Mouse (Mus musculus) hindbrain, embryonic 14.5 days (tissue): ENCODE measurements around the gene Klhl12. TPM values are rescaled to one million over a fixed set of nuclear protein-coding genes. Genes with fewer than 3 reads are reported as not detected.
"Not testable (repeated sequence)": the region's sequence is repeated elsewhere in the genome, so short reads cannot be mapped to it uniquely, and the experiment has no call there.

Source experiments
- ATAC-seq: fragments of 200-750 bp; cut with Nextera tagmentation; 2 replicates; pipeline ENCODE4 v1.8.0; 2017; ENCODE audit warnings: moderate number of reproducible peaks, mild to moderate bottlenecking, moderate TSS enrichment, moderate library complexity; ENCODE audit not compliant: low FRiP score
- DNase-seq: peaks from one replicate; pipeline ENCODE4 v3.0.0-alpha.2; 2015; ENCODE audit warnings: low spot score
- H3K27ac ChIP-seq: fragments of 300-500 bp; sonication (generic); 2 replicates; pipeline ENCODE4 v1.5.1; 2014; ENCODE audit warnings: mild to moderate bottlenecking, moderate library complexity
- H3K27me3 ChIP-seq: fragments of 300-500 bp; sonication (generic); 2 replicates; pipeline ENCODE4 v1.6.1; 2014; ENCODE audit warnings: mild to moderate bottlenecking, low read length, mixed read lengths; ENCODE audit not compliant: control insufficient read depth, insufficient read depth
- H3K36me3 ChIP-seq: fragments of 300-500 bp; sonication (generic); replicated peaks from 2 replicates; pipeline ENCODE4 v1.6.1; 2014; ENCODE audit not compliant: control insufficient read depth, insufficient read depth
- H3K4me1 ChIP-seq: fragments of 300-500 bp; sonication (generic); replicated peaks from 2 replicates; pipeline ENCODE4 v1.6.1; 2014; ENCODE audit warnings: antibody characterized with exemption, low read length, mixed read lengths; ENCODE audit not compliant: control insufficient read depth, insufficient read depth
- H3K4me2 ChIP-seq: fragments of 300-500 bp; sonication (generic); replicated peaks from 2 replicates; pipeline ENCODE4 v1.6.1; 2014; ENCODE audit warnings: mild to moderate bottlenecking, moderate library complexity
- H3K4me3 ChIP-seq: fragments of 300-500 bp; sonication (generic); replicated peaks from 2 replicates; pipeline ENCODE4 v1.5.1; 2014; ENCODE audit warnings: mild to moderate bottlenecking, low read length
- H3K9ac ChIP-seq: fragments of 300-500 bp; sonication (generic); 2 replicates; pipeline ENCODE4 v1.6.1; 2014
- H3K9me3 ChIP-seq: fragments of 300-500 bp; sonication (generic); 2 replicates; pipeline ENCODE4 v1.6.1; 2016; ENCODE audit warnings: low read length; ENCODE audit not compliant: control insufficient read depth
- WGBS: fragments of 180-500 bp; shearing (Covaris S2); extraction: QIAGEN DNeasy Blood & Tissue Kit; methylation state at CpG from one replicate; pipeline ENCODE4 v1.1.7; 2014; 5-methylcytosine and 5-hydroxymethylcytosine counted together
- polyA plus RNA-seq: library from polyadenylated mRNA; unstranded; fragments of >200 nt; fragmentation: Nextera tagmentation; extraction: Ambion mirVana; gene quantifications from 2 replicates; pipeline ENCODE4 v1.2.1, GENCODE M21; 2014

Gene Klhl12
- polyA plus RNA-seq, 1 experiment from 2014 or later: 31.8 TPM

DNA sequence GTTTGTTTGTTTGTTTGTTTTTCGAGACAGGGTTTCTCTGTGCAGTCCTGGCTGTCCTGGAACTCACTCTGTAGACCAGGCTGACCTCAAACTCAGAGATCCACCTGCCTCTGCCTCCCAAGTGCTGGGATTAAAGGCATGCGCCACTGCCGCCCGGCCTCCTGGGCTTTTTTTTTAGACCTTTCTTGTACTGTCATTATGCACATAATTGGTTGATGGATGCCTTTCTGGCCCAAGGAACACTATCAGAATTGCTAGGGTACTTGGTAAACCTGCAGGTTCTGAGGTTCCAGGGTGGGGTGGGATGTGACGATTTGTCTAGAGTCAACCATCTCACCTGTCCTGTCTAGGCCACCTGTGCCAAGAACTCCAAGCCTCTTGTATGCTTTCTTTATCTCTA is 63.9 kb downstream of the Klhl12 start:
- not testable (repeated sequence) for H3K4me3 ChIP-seq, H3K9ac ChIP-seq, H3K4me2 ChIP-seq, H3K9me3 ChIP-seq, ATAC-seq, H3K36me3 ChIP-seq, H3K27ac ChIP-seq, H3K27me3 ChIP-seq, DNase-seq, H3K4me1 ChIP-seq
- 96% methylated on average over 5 of the region's 5 CpGs for WGBS

DNA sequence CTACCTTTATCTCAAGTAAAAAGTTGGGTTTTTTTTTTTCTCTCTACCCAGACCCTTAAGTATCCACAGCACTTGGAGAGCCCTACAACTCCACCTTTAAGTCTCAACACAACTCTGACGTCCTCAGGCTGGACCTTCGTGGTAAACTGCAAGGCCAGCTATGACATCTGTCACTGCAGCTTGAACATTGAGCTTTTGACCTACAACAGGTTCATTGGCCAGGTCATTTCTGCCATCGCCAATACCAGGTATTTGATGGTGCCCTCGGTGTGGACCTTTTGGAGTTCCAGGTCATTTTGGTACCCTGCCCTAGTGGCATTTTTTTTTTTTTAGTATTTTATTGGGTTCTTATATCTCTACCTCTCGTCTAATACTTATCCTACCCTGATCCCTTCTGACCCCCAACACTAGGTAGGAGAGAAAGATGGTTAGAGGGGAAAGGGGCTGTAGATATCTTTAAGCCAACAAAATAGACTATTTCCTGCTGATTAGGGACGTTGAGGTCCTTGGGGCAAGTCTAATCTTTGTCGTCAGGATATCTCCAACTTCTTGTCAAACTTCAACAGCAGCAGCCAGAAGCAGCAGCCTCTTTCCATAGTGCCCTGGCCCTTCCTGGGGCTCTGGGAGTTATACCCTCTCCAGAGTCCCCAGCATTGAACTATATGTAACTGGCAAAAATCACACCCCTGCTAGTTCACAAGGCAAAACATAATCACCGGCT is 64.8 kb downstream of the Klhl12 start:
- Histone ChIP-seq H3K4me1 (peaks cover 6% of the 10 kb centered on the region; the same call in 1 of the 2 replicates), H3K27me3 (no peaks in the 10 kb centered on the region), H3K4me3 (no peak overlapping the region), H3K27ac (no peak overlapping the region), H3K36me3 (no peaks in the 10 kb centered on the region), H3K9ac (no peak overlapping the region), H3K4me2 (no peak overlapping the region), H3K9me3 (no peaks in the 10 kb centered on the region)
- DNase-seq (no peak), ATAC-seq (no peak)
- 87% methylated on average over 8 of the region's 8 CpGs for WGBS

DNA sequence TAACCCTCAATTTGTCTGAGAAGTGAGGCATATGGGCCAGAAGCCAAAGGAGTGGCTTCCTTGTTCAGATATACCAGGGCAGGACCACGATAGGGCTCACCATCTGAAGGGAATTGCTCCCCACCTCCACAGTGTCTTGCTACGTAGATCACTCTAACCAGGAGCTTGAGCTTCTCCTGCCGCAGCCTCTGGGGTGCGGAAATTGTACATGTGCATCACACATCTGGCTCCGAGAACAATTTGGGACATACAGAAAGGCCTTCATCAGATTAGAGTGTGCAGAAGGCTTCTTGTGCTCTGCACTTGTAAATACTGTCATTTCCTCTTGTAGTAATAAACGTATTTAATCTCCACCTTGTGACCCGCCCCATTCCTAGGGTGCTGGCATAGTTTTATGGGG is 65.8 kb downstream of the Klhl12 start:
- 87% methylated on average over 7 of the region's 7 CpGs for WGBS
- ATAC-seq: no peak

DNA sequence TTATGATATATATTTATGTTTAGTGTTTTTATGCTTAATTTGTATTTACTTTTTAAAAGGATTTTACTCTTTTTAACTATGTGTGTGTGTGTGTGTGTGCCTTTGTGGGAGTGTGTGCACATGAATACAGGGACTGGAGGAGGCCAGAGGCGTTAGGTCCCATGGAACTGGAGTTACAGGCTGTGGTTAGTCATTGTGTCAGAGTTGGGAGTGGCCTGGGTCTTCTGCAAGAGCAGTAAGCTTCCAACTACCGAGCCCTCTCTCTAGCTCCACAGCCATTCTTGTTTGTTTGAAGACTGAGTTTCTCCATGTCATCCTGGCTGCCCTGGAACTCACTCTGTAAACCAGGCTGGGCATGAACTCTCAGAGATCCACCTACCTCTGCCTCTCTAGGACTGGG is 67.0 kb downstream of the Klhl12 start:
- WGBS: 65% methylated on average over 2 of the region's 2 CpGs
- no peaks in the 10 kb centered on the region for H3K36me3 ChIP-seq
- no peak overlapping the region for H3K9ac ChIP-seq
- H3K27me3 ChIP-seq: no peaks in the 10 kb centered on the region
- DNase-seq (no peak), ATAC-seq (no peak)
- no peaks in the 10 kb centered on the region for H3K4me1 ChIP-seq
- no peak overlapping the region for H3K4me3 ChIP-seq
- H3K4me2 ChIP-seq: no peak overlapping the region
- H3K9me3 ChIP-seq: no peaks in the 10 kb centered on the region
- H3K27ac ChIP-seq: no peak overlapping the region

More for the DNA sequence above, 65.8 kb downstream of the Klhl12 start:
- H3K9ac ChIP-seq: no peak overlapping the region
- H3K9me3 ChIP-seq: no peaks in the 10 kb centered on the region
- peaks cover 6% of the 10 kb centered on the region; the same call in 1 of the 2 replicates for H3K4me1 ChIP-seq
- H3K4me2 ChIP-seq: no peak overlapping the region
- no peaks in the 10 kb centered on the region for H3K36me3 ChIP-seq
- no peaks in the 10 kb centered on the region for H3K27me3 ChIP-seq
- no peak for DNase-seq
- H3K4me3 ChIP-seq: no peak overlapping the region
- H3K27ac ChIP-seq: no peak overlapping the region

DNA sequence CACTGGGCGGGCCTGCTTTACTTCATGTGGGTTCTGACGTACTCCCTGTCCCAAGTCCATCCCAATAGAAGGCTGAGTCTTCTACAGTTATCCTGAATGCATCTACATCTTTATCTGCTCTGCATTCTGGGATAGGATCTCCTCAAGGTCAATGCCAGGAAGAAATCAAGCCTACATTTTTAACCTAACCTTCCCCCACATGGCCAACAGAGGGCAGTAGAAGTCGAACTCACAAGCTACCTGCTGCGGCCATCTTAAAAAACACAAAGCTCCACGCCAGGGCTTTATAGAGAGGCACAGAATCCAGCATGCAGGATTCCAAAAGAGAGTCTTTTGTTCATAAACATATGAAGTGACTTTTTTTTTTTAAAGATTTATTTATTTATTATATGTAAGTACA is 69.1 kb downstream of the Klhl12 start:
- 68% methylated on average over 5 of the region's 5 CpGs for WGBS
- Histone ChIP-seq H3K27me3 (no peaks in the 10 kb centered on the region), H3K9ac (no peak overlapping the region), H3K4me3 (no peak overlapping the region), H3K4me1 (no peaks in the 10 kb centered on the region), H3K27ac (no peak overlapping the region), H3K36me3 (no peaks in the 10 kb centered on the region), H3K4me2 (no peak overlapping the region), H3K9me3 (no peaks in the 10 kb centered on the region)
- DNase-seq (no peak), ATAC-seq (no peak)

DNA sequence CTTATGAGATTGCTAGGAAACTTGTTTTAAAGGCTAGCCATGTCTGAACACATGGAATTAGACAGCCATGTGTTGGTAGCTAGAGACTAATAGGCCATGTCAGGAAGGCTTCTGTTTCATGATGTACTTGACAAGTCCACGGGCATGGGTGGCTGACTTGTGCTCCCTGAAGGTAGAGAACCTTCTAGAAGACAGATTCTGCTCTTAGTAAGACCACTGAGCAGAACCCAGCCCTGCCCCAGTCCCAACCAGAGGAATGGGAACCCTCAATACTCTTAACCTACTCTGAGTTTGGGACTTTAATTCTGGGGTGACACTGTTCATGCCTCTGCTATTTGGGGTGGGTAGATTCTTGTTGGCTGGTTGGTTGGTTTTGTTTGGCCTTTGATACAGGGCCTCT is 69.7 kb downstream of the Klhl12 start:
- Histone ChIP-seq H3K9me3 (no peaks in the 10 kb centered on the region), H3K4me1 (no peaks in the 10 kb centered on the region), H3K4me2 (no peak overlapping the region), H3K9ac (no peak overlapping the region), H3K36me3 (no peaks in the 10 kb centered on the region), H3K27ac (no peak overlapping the region), H3K27me3 (no peaks in the 10 kb centered on the region), H3K4me3 (no peak overlapping the region)
- DNase-seq (no peak), ATAC-seq (no peak)
- WGBS: 96% methylated on average over 1 of the region's 1 CpGs

DNA sequence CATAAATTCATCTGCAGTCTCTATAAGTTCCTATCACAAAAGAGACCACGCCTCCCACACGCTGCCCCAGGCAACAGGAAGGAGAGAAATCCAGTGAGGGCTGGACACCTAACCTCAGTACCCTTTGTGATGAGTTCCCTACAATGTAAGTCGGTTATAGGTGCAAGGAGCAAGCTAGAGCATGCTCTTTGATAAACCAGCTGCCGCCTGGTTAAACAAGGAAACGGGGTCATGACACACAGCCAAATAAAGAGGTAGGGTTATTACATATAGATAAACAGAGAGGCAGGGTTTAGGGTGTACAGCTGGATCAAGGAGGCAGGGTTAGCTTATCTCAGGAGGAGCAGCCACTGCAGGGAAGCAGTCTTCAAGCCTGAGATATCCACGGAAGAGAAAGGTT is 71.4 kb downstream of the Klhl12 start:
- H3K27me3 ChIP-seq: no peaks in the 10 kb centered on the region
- H3K4me2 ChIP-seq: no peak overlapping the region
- no peaks in the 10 kb centered on the region for H3K36me3 ChIP-seq
- H3K4me1 ChIP-seq: no peaks in the 10 kb centered on the region
- H3K4me3 ChIP-seq: no peak overlapping the region
- DNase-seq (no peak), ATAC-seq (no peak)
- H3K9me3 ChIP-seq: no peaks in the 10 kb centered on the region
- H3K9ac ChIP-seq: no peak overlapping the region
- WGBS: 85% methylated on average over 6 of the region's 6 CpGs
- H3K27ac ChIP-seq: no peak overlapping the region

DNA sequence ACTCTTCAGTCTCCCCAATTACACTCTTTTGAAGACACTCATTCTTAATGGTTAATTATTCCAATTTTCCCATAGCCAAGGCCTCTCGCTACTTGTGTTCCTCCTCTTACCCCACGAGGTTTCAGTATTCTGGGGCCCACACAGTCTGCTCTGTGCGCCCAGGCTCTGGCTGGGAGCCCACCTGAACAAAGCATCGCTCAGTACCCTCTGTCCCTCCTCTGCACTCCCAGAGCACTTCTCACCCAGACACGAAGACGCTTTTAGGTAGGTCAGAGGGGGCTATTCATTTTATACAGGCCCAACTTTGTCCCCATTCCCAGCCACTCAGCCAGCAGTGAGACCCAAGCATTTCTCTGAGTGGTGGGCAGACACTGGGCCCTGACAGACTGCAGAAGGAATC is 75.3 kb downstream of the Klhl12 start:
- WGBS: 76% methylated on average over 6 of the region's 6 CpGs
- peak; percentile 69; the same call in 1 of the 2 replicates for ATAC-seq

DNA sequence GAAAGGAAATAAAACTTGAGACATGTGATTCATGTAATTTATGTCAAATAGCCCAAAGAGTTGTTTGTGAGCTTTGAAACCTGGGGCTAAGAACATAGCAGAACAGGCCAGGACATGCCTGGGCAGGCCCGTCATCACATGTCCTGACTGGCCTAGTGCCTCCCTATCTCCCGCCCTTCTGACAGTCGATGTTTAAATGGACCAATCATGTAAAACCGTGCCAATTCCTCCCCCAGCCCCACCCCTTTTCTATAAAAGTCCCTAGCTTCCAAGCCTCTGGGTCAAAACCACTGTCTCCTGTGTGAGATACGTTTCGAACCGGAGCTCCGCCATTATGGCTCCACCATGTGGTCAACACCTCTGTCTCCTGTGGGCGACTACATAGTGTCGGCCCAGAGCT is 78.4 kb downstream of the Klhl12 start:
- H3K27ac ChIP-seq, ATAC-seq, DNase-seq, H3K4me2 ChIP-seq, H3K4me1 ChIP-seq, H3K4me3 ChIP-seq, H3K9ac ChIP-seq, H3K36me3 ChIP-seq, H3K9me3 ChIP-seq, H3K27me3 ChIP-seq: not testable (repeated sequence)
- WGBS: 94% methylated on average over 10 of the region's 10 CpGs

More for the DNA sequence above, 75.3 kb downstream of the Klhl12 start:
- no peak overlapping the region for H3K4me2 ChIP-seq
- H3K4me3 ChIP-seq: no peak overlapping the region
- no peak overlapping the region for H3K9ac ChIP-seq
- H3K4me1 ChIP-seq: no peaks in the 10 kb centered on the region
- no peaks in the 10 kb centered on the region for H3K36me3 ChIP-seq
- H3K27ac ChIP-seq: no peak overlapping the region
- no peaks in the 10 kb centered on the region for H3K27me3 ChIP-seq
- no peaks in the 10 kb centered on the region for H3K9me3 ChIP-seq
- no peak for DNase-seq

DNA sequence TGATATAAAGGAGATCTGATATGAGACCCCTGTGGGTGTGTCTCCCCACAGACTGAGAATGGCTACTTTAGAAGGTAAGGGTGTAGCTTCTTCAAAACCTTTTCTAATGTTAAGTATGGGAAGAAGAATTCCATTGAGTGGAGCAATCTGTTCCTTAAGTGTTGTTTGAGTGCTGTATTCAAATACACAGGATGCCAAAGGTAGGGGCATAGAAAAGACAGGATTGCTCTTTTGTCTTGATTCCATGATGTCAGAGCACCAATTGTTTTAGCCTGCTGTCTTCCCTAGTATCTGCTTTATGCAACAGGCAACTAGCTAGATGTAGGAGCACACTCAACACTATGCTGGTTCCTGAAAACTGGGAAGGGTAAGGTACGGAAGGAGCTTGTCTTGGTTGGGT is 79.7 kb downstream of the Klhl12 start:
- Histone ChIP-seq H3K27ac (no peak overlapping the region), H3K9me3 (no peaks in the 10 kb centered on the region), H3K4me1 (no peaks in the 10 kb centered on the region), H3K36me3 (no peaks in the 10 kb centered on the region), H3K27me3 (no peaks in the 10 kb centered on the region), H3K4me2 (no peak overlapping the region), H3K4me3 (no peak overlapping the region), H3K9ac (no peak overlapping the region)
- WGBS: 97% methylated on average over 1 of the region's 1 CpGs
- no peak for ATAC-seq
- no peak for DNase-seq
